Mouse (Mus musculus) CH12.LX (cell line): ENCODE results near the gene Car10. TPM values are rescaled to one million over a fixed set of nuclear protein-coding genes. Genes with fewer than 3 reads are reported as not detected.

ENCODE experiments used
- DNase-seq: peaks from one replicate; pipeline ENCODE4 v3.0.0-alpha.2; 2013; ENCODE audit errors: extremely low read depth
- H3K27ac ChIP-seq: 2 replicates; pipeline ENCODE4 v1.5.1; 2012; ENCODE audit warnings: low read depth, mild to moderate bottlenecking, control low read depth, moderate library complexity; ENCODE audit not compliant: insufficient read depth
- H3K27me3 ChIP-seq: replicated peaks from 2 replicates; pipeline ENCODE3; 2012; ENCODE audit warnings: inconsistent platforms
- H3K36me3 ChIP-seq, 2 experiments: replicated peaks in 1 of 2; 2 replicates each; pipeline versions ENCODE3 to v1.6.1; 2012; ENCODE audit warnings: inconsistent platforms in 1 of 2, low read length in 1 of 2, mild to moderate bottlenecking in 1 of 2, mixed read lengths in 1 of 2, moderate library complexity in 1 of 2; ENCODE audit not compliant: control insufficient read depth in 1 of 2, insufficient read depth in 1 of 2
- H3K4me1 ChIP-seq, 2 experiments: 2 replicates each; pipeline ENCODE4 v1.6.1; 2012; ENCODE audit warnings: inconsistent platforms in 1 of 2, moderate library complexity in 1 of 2; ENCODE audit not compliant: insufficient read depth in 2 of 2, control insufficient read depth in 1 of 2
- H3K4me2 ChIP-seq: 2 replicates; pipeline ENCODE4 v1.6.1; 2012; ENCODE audit warnings: low read depth, mild to moderate bottlenecking, control low read depth; ENCODE audit not compliant: poor library complexity, insufficient read depth, severe bottlenecking
- H3K4me3 ChIP-seq, 3 experiments: fragments of 150-350 bp in 1 of 3; sonication (generic) in 1 of 3; replicated peaks in 1 of 3; 2 replicates each; pipeline versions ENCODE3 to v1.5.1; 2011 to 2012; ENCODE audit warnings: low read depth in 2 of 3, low read length in 2 of 3, mild to moderate bottlenecking in 2 of 3, moderate library complexity in 2 of 3, control low read depth in 1 of 3, improper control_type of control experiment in 1 of 3, inconsistent platforms in 1 of 3, mixed read lengths in 1 of 3; ENCODE audit not compliant: poor library complexity in 1 of 3
- H3K79me2 ChIP-seq: replicated peaks from 2 replicates; pipeline ENCODE4 v1.6.1; 2012; ENCODE audit warnings: mild to moderate bottlenecking, moderate library complexity; ENCODE audit not compliant: control insufficient read depth, poor library complexity, insufficient read depth, severe bottlenecking; ENCODE audit errors: extremely low read depth
- H3K9ac ChIP-seq: 2 replicates; pipeline ENCODE4 v1.6.1; 2012; ENCODE audit warnings: low read depth, mild to moderate bottlenecking, control low read depth, moderate library complexity; ENCODE audit not compliant: insufficient read depth
- H3K9me3 ChIP-seq: replicated peaks from 2 replicates; pipeline ENCODE3; 2012; ENCODE audit warnings: low read length, inconsistent platforms, mixed read lengths
- BHLHE40 ChIP-seq: IDR thresholded peaks from 2 replicates; pipeline ENCODE4 v1.6.1; 2011; ENCODE audit warnings: mild to moderate bottlenecking, low read depth, low read length, improper control_type of control experiment
- CHD1 ChIP-seq: IDR thresholded peaks from 2 replicates; pipeline ENCODE4 v1.6.1; 2012; ENCODE audit warnings: low read depth, low read length, improper control_type of control experiment, inconsistent platforms
- E2F4 ChIP-seq: IDR thresholded peaks from 2 replicates; pipeline ENCODE4 v1.6.1; 2011; ENCODE audit warnings: low read depth, low read length, improper control_type of control experiment; ENCODE audit not compliant: insufficient replicate concordance
- ELF1 ChIP-seq: IDR thresholded peaks from 2 replicates; pipeline ENCODE4 v1.6.1; 2014; ENCODE audit warnings: low read depth, mild to moderate bottlenecking, inconsistent platforms, low read length, improper control_type of control experiment
- EP300 ChIP-seq: IDR thresholded peaks from 2 replicates; pipeline ENCODE4 v1.6.1; 2011; ENCODE audit warnings: low read length, improper control_type of control experiment
- ETS1 ChIP-seq: conservative IDR thresholded peaks from 2 replicates; pipeline ENCODE4 v1.6.1; 2012; ENCODE audit warnings: low read depth, mild to moderate bottlenecking, inconsistent platforms, low read length, improper control_type of control experiment, moderate library complexity
- GABPA ChIP-seq: IDR thresholded peaks from 2 replicates; pipeline ENCODE4 v1.6.1; 2012; ENCODE audit warnings: low read depth, low read length, improper control_type of control experiment, inconsistent platforms; ENCODE audit not compliant: insufficient replicate concordance
- JUN ChIP-seq: IDR thresholded peaks from 2 replicates; pipeline ENCODE4 v1.6.1; 2011; ENCODE audit warnings: low read depth, mild to moderate bottlenecking, low read length, improper control_type of control experiment, moderate library complexity; ENCODE audit not compliant: insufficient read depth
- JUND ChIP-seq: conservative IDR thresholded peaks from 2 replicates; pipeline ENCODE4 v1.6.1; 2011; ENCODE audit warnings: low read depth, low read length, improper control_type of control experiment
- MAFK ChIP-seq: IDR thresholded peaks from 2 replicates; pipeline ENCODE4 v1.6.1; 2011; ENCODE audit warnings: low read length, improper control_type of control experiment; ENCODE audit not compliant: insufficient replicate concordance
- MAX ChIP-seq: IDR thresholded peaks from 2 replicates; pipeline ENCODE4 v1.6.1; 2011; ENCODE audit warnings: low read length, improper control_type of control experiment
- MAZ ChIP-seq: IDR thresholded peaks from 2 replicates; pipeline ENCODE4 v1.6.1; 2012; ENCODE audit warnings: low read depth, mild to moderate bottlenecking, inconsistent platforms, low read length, improper control_type of control experiment, moderate library complexity
- MYC ChIP-seq: IDR thresholded peaks from 2 replicates; pipeline ENCODE4 v1.6.1; 2011; ENCODE audit warnings: low read depth, mild to moderate bottlenecking, improper control_type of control experiment, low read length
- NELFE ChIP-seq: IDR thresholded peaks from 2 replicates; pipeline ENCODE4 v1.6.1; 2011; ENCODE audit warnings: low read depth, low read length, improper control_type of control experiment
- NRF1 ChIP-seq: IDR thresholded peaks from 2 replicates; pipeline ENCODE4 v1.6.1; 2014; ENCODE audit warnings: low read depth, mild to moderate bottlenecking, inconsistent platforms, low read length, improper control_type of control experiment, moderate library complexity
- POLR2A ChIP-seq: IDR thresholded peaks from 2 replicates; pipeline ENCODE4 v1.6.1; 2011; ENCODE audit warnings: low read depth, mild to moderate bottlenecking, improper control_type of control experiment, low read length
- POLR2AphosphoS2 ChIP-seq: IDR thresholded peaks from 2 replicates; pipeline ENCODE4 v1.6.1; 2011; ENCODE audit warnings: low read depth, low read length, improper control_type of control experiment
- RCOR1 ChIP-seq: conservative IDR thresholded peaks from 2 replicates; pipeline ENCODE4 v1.6.1; 2012; ENCODE audit warnings: low read depth, mild to moderate bottlenecking, inconsistent platforms, low read length, improper control_type of control experiment
- SIN3A ChIP-seq: IDR thresholded peaks from 2 replicates; pipeline ENCODE4 v1.6.1; 2012; ENCODE audit warnings: low read length, improper control_type of control experiment, inconsistent platforms
- USF1 ChIP-seq: IDR thresholded peaks from 2 replicates; pipeline ENCODE4 v1.6.1; 2014; ENCODE audit warnings: low read depth, mild to moderate bottlenecking, inconsistent platforms, low read length, improper control_type of control experiment
- USF2 ChIP-seq: conservative IDR thresholded peaks from 2 replicates; pipeline ENCODE4 v1.6.1; 2011; ENCODE audit warnings: low read depth, low read length, improper control_type of control experiment
- ZC3H11A ChIP-seq: IDR thresholded peaks from 2 replicates; pipeline ENCODE4 v1.6.1; 2012; ENCODE audit warnings: low read depth, mild to moderate bottlenecking, inconsistent platforms, low read length, improper control_type of control experiment
- ZKSCAN1 ChIP-seq: IDR thresholded peaks from 2 replicates; pipeline ENCODE4 v1.6.1; 2012; ENCODE audit warnings: low read depth, inconsistent platforms, low read length, improper control_type of control experiment, borderline replicate concordance
- ZMIZ1 ChIP-seq: IDR thresholded peaks from 2 replicates; pipeline ENCODE4 v1.6.1; 2012; ENCODE audit warnings: low read depth, mild to moderate bottlenecking, inconsistent platforms, low read length, improper control_type of control experiment
- ZNF384 ChIP-seq: IDR thresholded peaks from 2 replicates; pipeline ENCODE4 v1.6.1; 2012; ENCODE audit warnings: low read depth, low read length, improper control_type of control experiment, inconsistent platforms
- dilution Hi-C: fragments of 300-500 bp; cut with MboI; formaldehyde crosslinking; loops from 2 replicates; pipeline ENCODE4 v1.14.3; 2020; ENCODE audit warnings: low sequenced_read_pairs; ENCODE audit not compliant: extremely low pct_unique_long_range_greater_than_20kb, extremely low pct_ligation_motif_present
- in situ Hi-C: fragments of 300-500 bp; cut with MboI; formaldehyde crosslinking; loops from 3 replicates; pipeline ENCODE4 v1.14.3; 2019; ENCODE audit warnings: low sequenced_read_pairs, low pct_ligation_motif_present, low pct_unique_long_range_greater_than_20kb, mixed read lengths
- polyA plus RNA-seq: library from polyadenylated mRNA; unstranded; fragments of >175 nt; gene quantifications from 2 replicates; pipeline ENCODE4 v1.2.1, GENCODE M21; 2012; ENCODE audit warnings: low read depth; ENCODE audit not compliant: insufficient read length
- total RNA-seq, 2 experiments: library from RNA; depleted of rRNA; stranded (reverse); fragments of 300-350 nt in 1 of 2; fragments of >200 nt in 1 of 2; gene quantifications; 2 replicates each; pipeline ENCODE4 v1.2.3; 2012 to 2014

Car10 gene
- total and polyA plus RNA-seq, 3 experiments, result not detected

DNA sequence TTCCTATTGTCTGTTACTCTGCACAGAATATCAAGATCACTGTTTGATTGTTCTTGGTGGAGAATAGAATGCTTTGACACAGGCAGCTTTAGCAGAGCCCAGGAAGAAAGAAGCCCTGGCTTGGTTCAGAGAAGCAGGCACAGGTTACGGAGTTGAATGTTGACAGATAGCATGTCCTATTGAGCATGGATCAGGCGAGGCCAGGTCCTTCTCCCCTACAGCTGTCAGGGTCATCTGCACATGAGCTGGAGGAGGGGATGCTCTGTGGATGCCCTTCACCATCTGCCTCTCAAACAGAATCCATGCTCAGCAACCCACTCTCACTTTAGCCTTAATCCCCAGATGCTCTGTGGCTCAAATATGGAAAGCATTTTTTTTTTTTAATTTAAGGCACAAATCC lies 339.1 kb downstream of the Car10 start:
- H3K27me3 ChIP-seq, result peaks cover 50% of the 10 kb centered on the region
- H3K4me1 ChIP-seq, result no peaks in the 10 kb centered on the region
- H3K4me2 ChIP-seq, result no peak overlapping the region
- H3K79me2 ChIP-seq, result no peaks in the 10 kb centered on the region
- H3K27ac ChIP-seq, result no peak overlapping the region
- H3K4me3 ChIP-seq, result no peak overlapping the region
- in situ Hi-C loops (no loop called here), dilution Hi-C loops (no loop called here)
- no peak overlapping the region for H3K9ac ChIP-seq
- no peaks in the 10 kb centered on the region for H3K9me3 ChIP-seq
- no peak for TF ChIP-seq EP300
- no peak for TF ChIP-seq ZKSCAN1
- TF ChIP-seq NELFE, result no peak
- TF ChIP-seq BHLHE40, result no peak
- no peak for DNase-seq
- H3K36me3 ChIP-seq, result no peaks in the 10 kb centered on the region

DNA sequence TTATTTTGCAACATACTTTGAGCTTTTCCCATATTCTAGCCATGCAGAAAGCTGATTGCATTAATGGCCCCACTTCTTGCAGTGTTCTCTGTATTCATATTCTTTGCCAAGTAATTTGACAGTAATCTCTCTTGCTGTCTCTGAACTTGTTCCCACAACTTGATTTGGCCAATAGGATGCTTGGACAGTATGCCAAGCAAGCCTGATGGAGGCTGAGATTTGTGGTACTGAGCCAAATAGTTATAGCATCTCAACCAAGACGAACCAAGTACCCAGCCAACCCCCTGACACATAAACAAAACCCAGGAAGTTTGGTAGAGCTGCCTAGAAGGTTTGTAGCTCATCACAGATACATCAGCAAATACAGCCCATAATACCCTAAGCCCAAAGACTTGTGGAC lies 342.6 kb downstream of the Car10 start:
- no peaks in the 10 kb centered on the region for H3K9me3 ChIP-seq
- no peak for TF ChIP-seq E2F4
- no peak for TF ChIP-seq MAX
- no peak for TF ChIP-seq NRF1
- TF ChIP-seq MYC, result no peak
- no peak for TF ChIP-seq USF1
- no peak for TF ChIP-seq ZKSCAN1
- no peak for TF ChIP-seq BHLHE40
- TF ChIP-seq GABPA, result no peak
- no peak for TF ChIP-seq ZNF384
- TF ChIP-seq, all 38 proteins: peak for 0
- H3K27me3 ChIP-seq, result peaks cover 51% of the 10 kb centered on the region
- H3K79me2 ChIP-seq, result no peaks in the 10 kb centered on the region
- dilution Hi-C loops, result no loop called here
- in situ Hi-C loops, result no loop called here
- H3K4me3 ChIP-seq, result no peak overlapping the region
- H3K9ac ChIP-seq, result no peak overlapping the region
- H3K4me1 ChIP-seq, result no peaks in the 10 kb centered on the region
- H3K27ac ChIP-seq, result no peak overlapping the region
- H3K36me3 ChIP-seq, result no peaks in the 10 kb centered on the region
- H3K4me2 ChIP-seq, result no peak overlapping the region
- DNase-seq, result no peak

DNA sequence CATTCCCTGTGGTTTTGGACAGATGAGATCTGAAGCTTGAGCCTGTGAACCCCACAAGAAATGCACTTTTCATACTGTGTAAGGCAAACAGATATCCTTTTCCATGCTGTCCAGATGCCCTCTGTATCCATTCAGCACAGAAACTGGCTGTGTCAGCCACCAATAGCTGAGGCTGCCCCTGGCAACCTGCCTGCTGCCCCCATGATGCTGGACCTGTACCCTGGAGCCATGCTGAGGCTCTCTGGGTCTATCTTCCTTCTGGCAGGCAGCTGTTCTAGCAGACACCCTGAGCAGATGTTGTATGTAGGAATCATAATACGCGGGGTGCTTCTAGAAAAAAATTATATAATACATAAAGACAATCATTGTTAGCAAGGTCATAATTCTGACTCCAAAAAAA lies 345.9 kb downstream of the Car10 start:
- H3K27me3 ChIP-seq, result peaks cover 31% of the 10 kb centered on the region
- H3K79me2 ChIP-seq, result no peaks in the 10 kb centered on the region
- no peak for DNase-seq
- in situ Hi-C loops (no loop called here), dilution Hi-C loops (no loop called here)
- no peak overlapping the region for H3K27ac ChIP-seq
- no peaks in the 10 kb centered on the region for H3K36me3 ChIP-seq
- H3K9ac ChIP-seq, result no peak overlapping the region
- no peaks in the 10 kb centered on the region for H3K4me1 ChIP-seq
- H3K4me3 ChIP-seq, result no peak overlapping the region
- no peak for TF ChIP-seq NRF1
- TF ChIP-seq JUN, result no peak
- TF ChIP-seq SIN3A, result no peak
- TF ChIP-seq CHD1, result no peak
- TF ChIP-seq ETS1, result no peak
- TF ChIP-seq RCOR1, result no peak
- no peak for TF ChIP-seq NELFE
- TF ChIP-seq POLR2AphosphoS2, result no peak
- no peak for TF ChIP-seq ZNF384
- no peak for TF ChIP-seq ELF1
- no peak for TF ChIP-seq POLR2A
- TF ChIP-seq E2F4, result no peak
- TF ChIP-seq ZMIZ1, result no peak
- TF ChIP-seq MAZ, result no peak
- TF ChIP-seq MAFK, result no peak
- TF ChIP-seq EP300, result no peak
- no peak for TF ChIP-seq ZKSCAN1
- no peak for TF ChIP-seq ZC3H11A
- TF ChIP-seq JUND, result no peak
- no peak for TF ChIP-seq USF2
- H3K9me3 ChIP-seq, result no peaks in the 10 kb centered on the region
- H3K4me2 ChIP-seq, result no peak overlapping the region
